Mouse (Mus musculus) hindbrain, embryonic 14.5 days (tissue): Measurements from ENCODE around the gene Mrgprb8. TPM values are rescaled to one million over a fixed set of nuclear protein-coding genes. Genes with fewer than 3 reads are reported as not detected.
"Not testable (repeated sequence)": the region's sequence is repeated elsewhere in the genome, so short reads cannot be mapped to it uniquely, and the experiment has no call there.

Source experiments
- ATAC-seq: fragments of 200-750 bp; cut with Nextera tagmentation; 2 replicates; pipeline ENCODE4 v1.8.0; 2017; ENCODE audit warnings: moderate number of reproducible peaks, mild to moderate bottlenecking, moderate TSS enrichment, moderate library complexity; ENCODE audit not compliant: low FRiP score
- DNase-seq: peaks from one replicate; pipeline ENCODE4 v3.0.0-alpha.2; 2015; ENCODE audit warnings: low spot score
- H3K27ac ChIP-seq: fragments of 300-500 bp; sonication (generic); 2 replicates; pipeline ENCODE4 v1.5.1; 2014; ENCODE audit warnings: mild to moderate bottlenecking, moderate library complexity
- H3K27me3 ChIP-seq: fragments of 300-500 bp; sonication (generic); 2 replicates; pipeline ENCODE4 v1.6.1; 2014; ENCODE audit warnings: mild to moderate bottlenecking, low read length, mixed read lengths; ENCODE audit not compliant: control insufficient read depth, insufficient read depth
- H3K36me3 ChIP-seq: fragments of 300-500 bp; sonication (generic); replicated peaks from 2 replicates; pipeline ENCODE4 v1.6.1; 2014; ENCODE audit not compliant: control insufficient read depth, insufficient read depth
- H3K4me1 ChIP-seq: fragments of 300-500 bp; sonication (generic); replicated peaks from 2 replicates; pipeline ENCODE4 v1.6.1; 2014; ENCODE audit warnings: antibody characterized with exemption, low read length, mixed read lengths; ENCODE audit not compliant: control insufficient read depth, insufficient read depth
- H3K4me2 ChIP-seq: fragments of 300-500 bp; sonication (generic); replicated peaks from 2 replicates; pipeline ENCODE4 v1.6.1; 2014; ENCODE audit warnings: mild to moderate bottlenecking, moderate library complexity
- H3K4me3 ChIP-seq: fragments of 300-500 bp; sonication (generic); replicated peaks from 2 replicates; pipeline ENCODE4 v1.5.1; 2014; ENCODE audit warnings: mild to moderate bottlenecking, low read length
- H3K9ac ChIP-seq: fragments of 300-500 bp; sonication (generic); 2 replicates; pipeline ENCODE4 v1.6.1; 2014
- H3K9me3 ChIP-seq: fragments of 300-500 bp; sonication (generic); 2 replicates; pipeline ENCODE4 v1.6.1; 2016; ENCODE audit warnings: low read length; ENCODE audit not compliant: control insufficient read depth
- WGBS: fragments of 180-500 bp; shearing (Covaris S2); extraction: QIAGEN DNeasy Blood & Tissue Kit; methylation state at CpG from one replicate; pipeline ENCODE4 v1.1.7; 2014; 5-methylcytosine and 5-hydroxymethylcytosine counted together
- polyA plus RNA-seq: library from polyadenylated mRNA; unstranded; fragments of >200 nt; fragmentation: Nextera tagmentation; extraction: Ambion mirVana; gene quantifications from 2 replicates; pipeline ENCODE4 v1.2.1, GENCODE M21; 2014

Mrgprb8 gene
- not detected in 2 replicates for polyA plus RNA-seq

GRCm38 (mm10) chr7:48388226-48388625 is at the start of gene Mrgprb8:
TSS of gene Mrgprb8 (plus strand) at chr7:48388526.
- H3K27ac ChIP-seq = no peak within 1 kb of the TSS
- ATAC-seq (no peak), DNase-seq (no peak)
- H3K4me2 ChIP-seq = no peak within 1 kb of the TSS
- H3K9me3 ChIP-seq = peaks cover 31% of the 10 kb centered on the region; the same call in 1 of the 2 replicates
- H3K9ac ChIP-seq = no peak within 1 kb of the TSS
- no peaks in the 10 kb centered on the region for H3K4me1 ChIP-seq
- no peaks in the 10 kb centered on the region for H3K27me3 ChIP-seq
- WGBS = 76% methylated on average over 2 of the region's 2 CpGs
- H3K4me3 ChIP-seq = no peak within 1 kb of the TSS
- no peaks in the 10 kb centered on the region for H3K36me3 ChIP-seq

- ATAC-seq, H3K4me2 ChIP-seq, H3K36me3 ChIP-seq, H3K4me3 ChIP-seq, H3K9ac ChIP-seq, DNase-seq, H3K27ac ChIP-seq, H3K27me3 ChIP-seq, H3K4me1 ChIP-seq: not testable (repeated sequence)
- WGBS = 94% methylated on average over 3 of the region's 3 CpGs
- H3K9me3 ChIP-seq = peaks cover 28% of the 10 kb centered on the region; the same call in 1 of the 2 replicates
Measured at GRCm38 (mm10) chr7:48435936-48436335, 47.6 kb downstream of the Mrgprb8 start.

- 54% methylated on average over 3 of the region's 3 CpGs for WGBS
- H3K4me3 ChIP-seq = no peak overlapping the region
- peaks cover 29% of the 10 kb centered on the region; the same call in 1 of the 2 replicates for H3K9me3 ChIP-seq
- H3K9ac ChIP-seq = no peak overlapping the region
- ATAC-seq (no peak), DNase-seq (no peak)
- H3K4me2 ChIP-seq = no peak overlapping the region
- H3K27me3 ChIP-seq = no peaks in the 10 kb centered on the region
- H3K36me3 ChIP-seq = no peaks in the 10 kb centered on the region
- H3K27ac ChIP-seq = no peak overlapping the region
- H3K4me1 ChIP-seq = no peaks in the 10 kb centered on the region
Measured at GRCm38 (mm10) chr7:48436581-48436980, 48.3 kb downstream of the Mrgprb8 start.

Other genes starting within 250 kb of the Mrgprb8 start
- gene Mrgprb5, start 219.5 kb upstream of the Mrgprb8 start, polyA plus RNA-seq = not detected in 2 replicates
- not detected in 2 replicates for gene Mrgprb4, start 189.2 kb upstream of the Mrgprb8 start, polyA plus RNA-seq
- not detected in 2 replicates for gene Mrgprb1, start 67.8 kb downstream of the Mrgprb8 start, polyA plus RNA-seq
- not detected in 2 replicates for gene Mrgprx2, start 110.8 kb downstream of the Mrgprb8 start, polyA plus RNA-seq
- not detected in 2 replicates for gene Mrgprb2, start 169.6 kb downstream of the Mrgprb8 start, polyA plus RNA-seq